Mouse (Mus musculus) forebrain, postnatal 0 days (tissue): ENCODE results near the gene Hint2. TPM values are rescaled to one million over a fixed set of nuclear protein-coding genes. Genes with fewer than 3 reads are reported as not detected.
A peak's percentile ranks its signal among the peaks of the same experiment; 100 is the strongest.

Experiments used
- ATAC-seq: fragments of 200-750 bp; cut with Nextera tagmentation; 2 replicates; pipeline ENCODE4 v1.8.0; 2017; ENCODE audit warnings: mild to moderate bottlenecking, moderate library complexity
- DNase-seq: peaks from one replicate; pipeline ENCODE4 v3.0.0-alpha.2; 2015
- H3K27ac ChIP-seq: fragments of 300-500 bp; sonication (generic); 2 replicates; pipeline ENCODE4 v1.5.1; 2014; ENCODE audit warnings: low read depth, mild to moderate bottlenecking, antibody characterized with exemption, low read length, moderate library complexity, mixed read lengths
- H3K27me3 ChIP-seq: fragments of 300-500 bp; sonication (generic); 2 replicates; pipeline ENCODE4 v1.6.1; 2014; ENCODE audit warnings: mild to moderate bottlenecking, low read length, mixed read lengths; ENCODE audit not compliant: insufficient read depth
- H3K36me3 ChIP-seq: fragments of 300-500 bp; sonication (generic); 2 replicates; pipeline ENCODE4 v1.6.1; 2014; ENCODE audit warnings: mild to moderate bottlenecking, moderate library complexity; ENCODE audit not compliant: insufficient read depth
- H3K4me1 ChIP-seq: fragments of 300-500 bp; sonication (generic); 2 replicates; pipeline ENCODE4 v1.6.1; 2014; ENCODE audit warnings: antibody characterized with exemption; ENCODE audit not compliant: insufficient read depth
- H3K4me2 ChIP-seq: fragments of 300-500 bp; sonication (generic); 2 replicates; pipeline ENCODE4 v1.6.1; 2014; ENCODE audit warnings: low read depth, mild to moderate bottlenecking, moderate library complexity
- H3K4me3 ChIP-seq: fragments of 300-500 bp; sonication (generic); 2 replicates; pipeline ENCODE4 v1.5.1; 2014; ENCODE audit warnings: low read depth, low read length, mixed read lengths
- H3K9ac ChIP-seq: fragments of 300-500 bp; sonication (generic); 2 replicates; pipeline ENCODE4 v1.6.1; 2014; ENCODE audit warnings: mild to moderate bottlenecking
- H3K9me3 ChIP-seq: fragments of 300-500 bp; sonication (generic); 2 replicates; pipeline ENCODE4 v1.6.1; 2016; ENCODE audit warnings: low read length
- CTCF ChIP-seq: sonication (generic); IDR thresholded peaks from 2 replicates; pipeline ENCODE4 v1.5.1; 2016; ENCODE audit warnings: antibody characterized with exemption, control low read depth, low read depth
- WGBS: fragments of 180-500 bp; shearing (Covaris S2); extraction: QIAGEN DNeasy Blood & Tissue Kit; methylation state at CpG from one replicate; pipeline ENCODE4 v1.1.7; 2014; 5-methylcytosine and 5-hydroxymethylcytosine counted together
- polyA plus RNA-seq: library from polyadenylated mRNA; unstranded; fragments of >200 nt; fragmentation: Nextera tagmentation; extraction: Ambion mirVana; gene quantifications from 2 replicates; pipeline ENCODE4 v1.2.1, GENCODE M21; 2015
- total RNA-seq: library from RNA; depleted of rRNA; stranded (reverse); fragments of >200 nt; gene quantifications from 2 replicates; pipeline ENCODE4 v1.2.3, GENCODE M21; 2014

Hint2 gene
- total and polyA plus RNA-seq, 2 experiments from 2014 or later = 53.6 to 80.0 TPM

GRCm38 (mm10) chr4:43655656-43656338, 469 bp downstream of the Hint2 start:
- Histone ChIP-seq H3K27ac (peak overlapping the region; percentile 93), H3K9ac (peak overlapping the region; percentile 91), H3K4me2 (peak overlapping the region; percentile 98), H3K36me3 (no peaks in the 10 kb centered on the region), H3K9me3 (no peaks in the 10 kb centered on the region), H3K4me1 (peaks cover 7% of the 10 kb centered on the region; the same call in 1 of the 2 replicates), H3K4me3 (peak overlapping the region; percentile 82), H3K27me3 (no peaks in the 10 kb centered on the region)
- peak; percentile 42 for ATAC-seq
- WGBS = 4% methylated on average over 34 of the region's 34 CpGs
- DNase-seq = no peak
- 0 out of 2 replicates have a peak, but pooled peaks have one; percentile 18 for TF ChIP-seq CTCF

GRCm38 (mm10) chr4:43653161-43654015, 2.9 kb downstream of the Hint2 start, which contains the start of gene Spag8:
Spag8 (minus strand) TSS chr4:43653594.
- H3K4me2 ChIP-seq = peak within 1 kb of the TSS; percentile 45
- DNase-seq = peak; percentile 73
- H3K4me1 ChIP-seq = peaks cover 7% of the 10 kb centered on the region; the same call in 1 of the 2 replicates
- peaks cover 4% of the 10 kb centered on the region for H3K36me3 ChIP-seq
- peak; percentile 25; the same call in 1 of the 2 replicates for ATAC-seq
- no peaks in the 10 kb centered on the region for H3K27me3 ChIP-seq
- no peaks in the 10 kb centered on the region for H3K9me3 ChIP-seq
- peak within 1 kb of the TSS; percentile 25; the same call in 1 of the 2 replicates for H3K9ac ChIP-seq
- peak within 1 kb of the TSS; percentile 30 for H3K4me3 ChIP-seq
- peak; percentile 16; the same call in 1 of the 2 replicates for TF ChIP-seq CTCF
- 17% methylated on average over 24 of the region's 24 CpGs for WGBS
- H3K27ac ChIP-seq = no peak within 1 kb of the TSS

- TF ChIP-seq CTCF = no peak
- no peak overlapping the region for H3K27ac ChIP-seq
- H3K4me1 ChIP-seq = peaks cover 7% of the 10 kb centered on the region; the same call in 1 of the 2 replicates
- WGBS = 92% methylated on average over 4 of the region's 4 CpGs
- H3K4me3 ChIP-seq = peak overlapping the region; percentile 30
- H3K9ac ChIP-seq = peak overlapping the region; percentile 25; the same call in 1 of the 2 replicates
- peak overlapping the region; percentile 45 for H3K4me2 ChIP-seq
- DNase-seq (no peak), ATAC-seq (no peak)
- no peaks in the 10 kb centered on the region for H3K27me3 ChIP-seq
- no peaks in the 10 kb centered on the region for H3K9me3 ChIP-seq
- H3K36me3 ChIP-seq = peaks cover 4% of the 10 kb centered on the region
Observed at GRCm38 (mm10) chr4:43652726-43653125, 3.5 kb downstream of the Hint2 start.

- DNase-seq (no peak), ATAC-seq (no peak)
- Histone ChIP-seq H3K27me3 (no peaks in the 10 kb centered on the region), H3K4me3 (no peak overlapping the region), H3K36me3 (peaks cover 11% of the 10 kb centered on the region), H3K4me1 (peaks cover 4% of the 10 kb centered on the region; the same call in 1 of the 2 replicates), H3K27ac (no peak overlapping the region), H3K9ac (no peak overlapping the region), H3K9me3 (no peaks in the 10 kb centered on the region), H3K4me2 (no peak overlapping the region)
- 97% methylated on average over 3 of the region's 3 CpGs for WGBS
- TF ChIP-seq CTCF = peak; percentile 43; the same call in 1 of the 2 replicates
Observed at GRCm38 (mm10) chr4:43649783-43650182, 6.5 kb downstream of the Hint2 start.

GRCm38 (mm10) chr4:43640491-43640890, 15.8 kb downstream of the Hint2 start:
- Histone ChIP-seq H3K4me1 (no peaks in the 10 kb centered on the region), H3K36me3 (peaks cover 13% of the 10 kb centered on the region), H3K9ac (no peak overlapping the region), H3K27me3 (no peaks in the 10 kb centered on the region), H3K4me3 (no peak overlapping the region), H3K27ac (no peak overlapping the region), H3K9me3 (no peaks in the 10 kb centered on the region), H3K4me2 (no peak overlapping the region)
- WGBS = 88% methylated on average over 6 of the region's 6 CpGs
- no peak for ATAC-seq
- no peak for TF ChIP-seq CTCF
- no peak for DNase-seq

GRCm38 (mm10) chr4:43640076-43640475, 16.2 kb downstream of the Hint2 start:
- H3K27me3 ChIP-seq = no peaks in the 10 kb centered on the region
- no peaks in the 10 kb centered on the region for H3K4me1 ChIP-seq
- 81% methylated on average over 9 of the region's 9 CpGs for WGBS
- no peak for TF ChIP-seq CTCF
- no peak for ATAC-seq
- no peak for DNase-seq
- no peak overlapping the region for H3K4me2 ChIP-seq
- H3K36me3 ChIP-seq = peaks cover 13% of the 10 kb centered on the region
- H3K9ac ChIP-seq = no peak overlapping the region
- H3K27ac ChIP-seq = no peak overlapping the region
- H3K9me3 ChIP-seq = no peaks in the 10 kb centered on the region
- no peak overlapping the region for H3K4me3 ChIP-seq
